Mouse (Mus musculus) liver, embryonic 13.5 days (tissue): ENCODE measurements around the gene Lmna. TPM values are rescaled to one million over a fixed set of nuclear protein-coding genes. Genes with fewer than 3 reads are reported as not detected.
A peak's percentile ranks its signal among the peaks of the same experiment; 100 is the strongest.

Experiments used
- ATAC-seq: fragments of 200-750 bp; cut with Nextera tagmentation; 2 replicates; pipeline ENCODE4 v1.8.0; 2017; ENCODE audit warnings: low read depth, mild to moderate bottlenecking, moderate number of reproducible peaks, moderate library complexity
- DNase-seq: peaks from one replicate; pipeline ENCODE4 v3.0.0; 2022
- H3K27ac ChIP-seq: fragments of 300-500 bp; sonication (generic); 2 replicates; pipeline ENCODE4 v1.5.1; 2015; ENCODE audit warnings: moderate library complexity, mild to moderate bottlenecking, inconsistent platforms
- H3K27me3 ChIP-seq: fragments of 300-500 bp; sonication (generic); 2 replicates; pipeline ENCODE4 v1.6.1; 2015; ENCODE audit warnings: mild to moderate bottlenecking, inconsistent platforms
- H3K36me3 ChIP-seq: fragments of 300-500 bp; sonication (generic); 2 replicates; pipeline ENCODE4 v1.6.1; 2015; ENCODE audit warnings: mild to moderate bottlenecking, inconsistent platforms
- H3K4me1 ChIP-seq: fragments of 300-500 bp; sonication (generic); replicated peaks from 2 replicates; pipeline ENCODE4 v1.6.1; 2015; ENCODE audit warnings: inconsistent platforms
- H3K4me2 ChIP-seq: fragments of 300-500 bp; sonication (generic); 2 replicates; pipeline ENCODE4 v1.6.1; 2015; ENCODE audit warnings: inconsistent platforms, mild to moderate bottlenecking, moderate library complexity
- H3K4me3 ChIP-seq: fragments of 300-500 bp; sonication (generic); replicated peaks from 2 replicates; pipeline ENCODE4 v1.5.1; 2015; ENCODE audit warnings: mild to moderate bottlenecking, inconsistent platforms
- H3K9ac ChIP-seq: fragments of 300-500 bp; sonication (generic); 2 replicates; pipeline ENCODE4 v1.6.1; 2015; ENCODE audit warnings: mild to moderate bottlenecking, inconsistent platforms
- H3K9me3 ChIP-seq: fragments of 300-500 bp; sonication (generic); replicated peaks from 2 replicates; pipeline ENCODE4 v1.6.1; 2016; ENCODE audit warnings: inconsistent platforms
- WGBS: fragments of 180-500 bp; shearing (Covaris S2); methylation state at CpG from one replicate; pipeline ENCODE4 v1.1.7; 2015; ENCODE audit not compliant: insufficient replicate concordance; 5-methylcytosine and 5-hydroxymethylcytosine counted together
- polyA plus RNA-seq: library from polyadenylated mRNA; unstranded; fragments of >200 nt; fragmentation: Nextera tagmentation; extraction: Ambion mirVana; gene quantifications from 2 replicates; pipeline ENCODE4 v1.2.1, GENCODE M21; 2015

Gene Lmna
- polyA plus RNA-seq, 1 experiment from 2014 or later: 165 TPM

DNA sequence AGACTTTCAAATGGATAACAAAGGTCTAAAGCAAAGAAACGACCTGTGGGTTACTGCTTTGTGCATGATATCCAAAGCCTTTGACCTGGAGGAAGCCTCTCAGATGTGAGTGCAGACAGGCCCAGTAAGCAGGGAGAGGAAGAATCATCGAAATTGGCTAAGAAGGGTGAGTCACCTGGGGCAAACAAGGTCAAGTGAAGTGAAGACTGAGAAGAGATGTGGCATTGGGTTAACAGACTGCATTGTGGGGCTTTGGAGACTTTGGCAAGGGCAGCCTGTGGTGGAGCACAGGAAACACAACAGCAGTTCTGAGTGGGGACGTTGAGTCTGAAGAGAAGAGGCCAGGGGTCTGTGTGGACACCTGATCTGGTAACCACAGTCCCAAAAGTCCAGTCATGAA lies 45.3 kb downstream of the Lmna start:
- Histone ChIP-seq H3K4me1 (peaks cover 12% of the 10 kb centered on the region), H3K4me2 (no peak overlapping the region), H3K27ac (no peak overlapping the region), H3K27me3 (peaks cover 40% of the 10 kb centered on the region), H3K36me3 (no peaks in the 10 kb centered on the region), H3K4me3 (no peak overlapping the region), H3K9me3 (no peaks in the 10 kb centered on the region), H3K9ac (no peak overlapping the region)
- no peak for ATAC-seq
- no peak for DNase-seq
- WGBS: 29% methylated on average over 3 of the region's 3 CpGs

DNA sequence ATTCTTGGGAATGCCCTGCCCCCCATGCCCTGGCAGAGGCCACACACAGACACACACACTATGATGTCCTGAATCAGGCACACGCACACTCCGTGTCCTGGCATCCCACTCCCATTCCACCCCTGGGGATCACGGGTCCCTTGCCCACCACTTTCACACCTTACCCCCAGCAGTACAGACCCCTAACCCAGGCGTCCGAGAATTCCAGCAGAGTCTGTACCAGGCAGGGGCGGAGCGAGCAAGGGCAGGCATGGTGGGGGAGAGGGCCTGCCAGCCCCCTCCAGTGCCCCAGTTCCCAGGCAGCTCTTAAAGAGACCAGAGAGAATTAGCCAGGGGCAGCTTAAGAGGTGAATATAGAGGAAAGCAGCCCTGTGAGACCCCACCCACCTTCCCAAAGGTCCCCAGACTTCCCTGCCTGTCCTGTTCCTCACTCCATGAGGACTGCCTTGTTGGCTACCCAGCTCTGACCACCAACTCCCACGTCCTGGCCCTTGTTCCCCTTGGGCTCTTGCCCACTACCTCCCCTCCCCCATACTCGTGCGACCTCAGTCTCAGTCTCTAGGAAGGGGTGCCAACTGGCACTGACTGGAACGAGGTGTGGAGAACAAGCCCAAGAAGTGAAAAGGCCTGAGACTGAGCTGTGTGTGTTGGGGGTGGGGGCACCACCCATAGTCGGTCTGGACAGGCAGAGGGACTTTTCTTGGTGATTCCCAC lies 48.6 kb downstream of the Lmna start, which contains the start of gene Sema4a:
TSS of gene Sema4a (minus strand) at position 200 of the 714 bp plus-strand sequence.
- ATAC-seq (no peak), DNase-seq (no peak)
- Histone ChIP-seq H3K4me2 (no peak within 1 kb of the TSS), H3K4me1 (peaks cover 18% of the 10 kb centered on the region), H3K27me3 (peaks cover 66% of the 10 kb centered on the region), H3K4me3 (no peak within 1 kb of the TSS), H3K36me3 (no peaks in the 10 kb centered on the region), H3K27ac (no peak within 1 kb of the TSS), H3K9ac (no peak within 1 kb of the TSS), H3K9me3 (no peaks in the 10 kb centered on the region)
- WGBS: 45% methylated on average over 12 of the region's 12 CpGs

DNA sequence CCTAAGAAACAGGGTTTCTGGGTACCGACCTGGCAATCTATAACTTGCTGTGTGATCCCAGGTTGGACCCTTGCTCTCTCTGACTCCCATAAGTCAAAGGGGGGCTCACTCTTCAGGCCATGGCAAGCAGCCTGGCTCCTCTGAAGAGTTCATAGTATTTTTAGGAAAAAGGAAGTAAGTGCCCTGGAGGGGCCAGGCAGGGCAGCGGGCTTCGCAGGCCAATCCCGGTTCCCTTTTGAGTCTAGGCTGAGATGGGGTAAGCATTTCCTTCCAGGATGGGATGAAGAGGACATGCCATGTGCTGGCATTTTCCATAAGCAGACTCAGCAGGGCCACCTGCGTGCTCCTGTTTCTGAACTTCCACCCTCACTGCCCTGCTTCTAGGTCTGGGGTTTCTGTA lies 49.7 kb downstream of the Lmna start:
- H3K27ac ChIP-seq: no peak overlapping the region
- H3K4me3 ChIP-seq: no peak overlapping the region
- H3K36me3 ChIP-seq: no peaks in the 10 kb centered on the region
- WGBS: 29% methylated on average over 5 of the region's 5 CpGs
- DNase-seq (no peak), ATAC-seq (no peak)
- no peak overlapping the region for H3K4me2 ChIP-seq
- H3K27me3 ChIP-seq: peaks cover 66% of the 10 kb centered on the region
- H3K9me3 ChIP-seq: no peaks in the 10 kb centered on the region
- H3K9ac ChIP-seq: no peak overlapping the region
- H3K4me1 ChIP-seq: peaks cover 24% of the 10 kb centered on the region

DNA sequence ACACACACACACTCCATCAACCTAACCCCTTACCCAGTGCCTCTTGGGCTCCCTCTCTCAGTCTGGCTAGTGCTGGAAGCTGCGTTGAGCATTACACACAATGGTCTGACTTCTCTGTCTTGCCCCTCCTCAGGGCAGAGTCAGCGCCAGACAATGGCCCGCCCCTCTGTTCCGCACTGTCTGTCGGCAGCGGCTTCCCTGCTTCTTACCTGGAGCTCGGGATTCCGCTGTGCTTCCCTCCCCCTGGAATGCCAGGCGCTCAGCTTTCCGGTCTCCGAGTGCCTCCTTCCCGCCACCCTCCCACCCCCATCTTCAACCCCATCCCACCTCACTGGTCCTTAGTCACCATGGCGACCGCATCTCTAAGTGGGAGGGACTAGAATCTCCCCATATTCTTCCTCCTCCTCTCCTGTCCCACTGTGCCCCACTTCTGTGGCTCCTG lies 51.0 kb downstream of the Lmna start:
- ATAC-seq (no peak), DNase-seq (no peak)
- Histone ChIP-seq H3K36me3 (no peaks in the 10 kb centered on the region), H3K27ac (no peak overlapping the region), H3K4me1 (peaks cover 28% of the 10 kb centered on the region), H3K9ac (no peak overlapping the region), H3K4me2 (no peak overlapping the region), H3K9me3 (no peaks in the 10 kb centered on the region), H3K27me3 (peaks cover 67% of the 10 kb centered on the region), H3K4me3 (no peak overlapping the region)
- 3% methylated on average over 14 of the region's 14 CpGs for WGBS

DNA sequence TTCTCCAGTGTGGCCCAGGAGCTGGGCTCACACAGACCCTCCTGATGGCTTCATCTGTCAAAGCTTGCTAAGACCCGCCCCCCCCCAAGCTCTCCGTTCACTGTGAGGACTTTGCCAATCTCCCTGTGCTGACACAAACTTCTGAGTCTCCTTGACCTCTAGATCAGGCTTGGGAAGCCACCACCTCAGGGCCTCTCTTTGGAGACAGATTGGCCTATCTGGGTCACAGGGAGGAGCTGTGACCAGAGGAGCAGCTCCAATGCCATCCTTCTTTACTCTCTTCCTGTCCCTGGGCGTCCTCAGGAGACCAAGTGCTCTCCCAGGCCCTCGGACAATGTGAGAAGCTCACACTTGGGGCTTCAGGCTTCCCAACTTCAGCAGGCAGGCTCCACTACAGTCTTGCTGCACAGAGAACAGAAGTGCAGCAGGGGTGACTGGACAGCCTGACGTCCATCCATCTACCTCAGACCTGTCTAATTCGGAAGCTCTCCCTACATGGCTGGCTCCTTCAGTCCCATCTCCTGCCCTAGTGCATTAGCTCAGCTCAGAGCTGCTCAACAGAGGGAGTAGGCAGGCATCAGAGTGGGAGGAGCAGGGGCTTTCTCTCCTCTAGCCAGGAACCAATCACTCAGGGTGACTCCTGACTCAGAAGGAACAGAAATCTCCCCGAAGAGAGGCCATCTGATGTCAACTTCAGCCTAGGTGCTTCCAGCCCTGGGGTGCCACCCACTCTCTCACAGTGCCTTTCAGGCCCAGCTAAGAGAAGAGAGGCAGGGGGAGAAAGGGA lies 52.8 kb downstream of the Lmna start:
- Histone ChIP-seq H3K27ac (peak overlapping the region; percentile 26), H3K27me3 (peaks cover 79% of the 10 kb centered on the region), H3K9me3 (no peaks in the 10 kb centered on the region), H3K9ac (no peak overlapping the region), H3K4me1 (peaks cover 32% of the 10 kb centered on the region), H3K36me3 (peaks cover 4% of the 10 kb centered on the region; the same call in 1 of the 2 replicates), H3K4me3 (no peak overlapping the region), H3K4me2 (no peak overlapping the region)
- ATAC-seq (no peak), DNase-seq (no peak)
- 59% methylated on average over 7 of the region's 7 CpGs for WGBS

DNA sequence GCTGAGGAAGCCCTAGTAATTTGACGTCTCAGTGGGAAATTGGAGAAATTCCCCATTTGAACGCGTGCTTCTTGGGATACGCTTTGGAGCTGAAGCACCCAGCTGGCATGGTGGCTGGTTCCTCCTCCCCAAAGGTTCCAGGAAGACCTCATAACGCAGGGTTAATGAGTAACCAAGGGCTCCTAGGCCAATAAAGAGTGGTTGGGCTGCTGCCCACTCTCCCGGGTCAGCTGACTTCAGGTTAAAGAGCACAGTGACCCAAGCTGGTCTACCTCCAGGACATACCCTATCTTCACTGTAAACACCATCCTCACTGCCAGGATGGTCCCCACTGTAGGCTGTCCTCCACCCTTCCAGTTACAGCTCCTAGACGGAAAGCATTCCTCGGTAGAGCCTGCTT lies 53.4 kb downstream of the Lmna start:
- H3K27me3 ChIP-seq: peaks cover 80% of the 10 kb centered on the region
- ATAC-seq: peak; percentile 59
- no peak for DNase-seq
- 59% methylated on average over 8 of the region's 8 CpGs for WGBS
- H3K9me3 ChIP-seq: no peaks in the 10 kb centered on the region
- H3K9ac ChIP-seq: no peak overlapping the region
- peaks cover 32% of the 10 kb centered on the region for H3K4me1 ChIP-seq
- peak overlapping the region; percentile 32; the same call in 1 of the 2 replicates for H3K4me3 ChIP-seq
- H3K27ac ChIP-seq: peak overlapping the region; percentile 26
- H3K4me2 ChIP-seq: peak overlapping the region; percentile 51
- H3K36me3 ChIP-seq: peaks cover 6% of the 10 kb centered on the region; the same call in 1 of the 2 replicates

DNA sequence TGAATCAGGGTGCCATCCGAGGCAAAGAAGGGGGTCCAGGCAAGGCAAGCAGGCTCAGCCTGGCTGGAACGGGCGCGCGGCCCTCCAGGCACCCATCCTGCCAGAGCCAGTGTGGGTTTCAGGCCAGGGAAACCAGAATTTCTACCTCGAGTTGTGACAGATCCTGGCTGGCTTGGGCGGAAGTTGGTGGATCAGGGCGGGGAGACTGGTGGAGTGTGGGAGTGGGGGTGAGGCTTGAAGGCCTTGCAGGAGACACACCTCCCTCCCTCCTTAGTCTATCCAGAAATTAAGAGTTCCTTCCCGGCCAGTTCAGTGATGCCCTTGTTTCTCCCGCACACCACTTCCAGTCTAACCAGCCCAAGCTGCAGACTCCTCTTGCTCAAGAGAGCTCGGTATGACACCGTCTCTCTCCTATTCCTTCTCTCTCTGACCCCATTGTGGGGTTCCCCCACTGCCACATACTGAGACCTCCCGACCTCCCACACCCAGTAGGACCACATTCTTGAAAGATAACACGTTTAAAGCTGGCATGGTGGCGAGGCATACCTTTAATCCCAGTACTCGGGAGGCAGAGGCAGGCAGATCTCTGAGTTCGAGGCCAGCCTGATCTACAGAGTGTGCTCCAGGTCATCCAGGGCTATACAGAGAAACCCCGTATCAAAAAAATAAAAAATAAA lies 54.0 kb downstream of the Lmna start:
- H3K4me3 ChIP-seq: peak overlapping the region; percentile 32
- H3K9ac ChIP-seq: peak overlapping the region; percentile 53
- H3K27ac ChIP-seq: peak overlapping the region; percentile 54
- peaks cover 6% of the 10 kb centered on the region; the same call in 1 of the 2 replicates for H3K36me3 ChIP-seq
- DNase-seq (no peak), ATAC-seq (0 out of 2 replicates have a peak, but pooled peaks have one; percentile 12)
- peak overlapping the region; percentile 51 for H3K4me2 ChIP-seq
- H3K9me3 ChIP-seq: no peaks in the 10 kb centered on the region
- 53% methylated on average over 18 of the region's 18 CpGs for WGBS
- H3K27me3 ChIP-seq: peaks cover 80% of the 10 kb centered on the region
- H3K4me1 ChIP-seq: peaks cover 32% of the 10 kb centered on the region

DNA sequence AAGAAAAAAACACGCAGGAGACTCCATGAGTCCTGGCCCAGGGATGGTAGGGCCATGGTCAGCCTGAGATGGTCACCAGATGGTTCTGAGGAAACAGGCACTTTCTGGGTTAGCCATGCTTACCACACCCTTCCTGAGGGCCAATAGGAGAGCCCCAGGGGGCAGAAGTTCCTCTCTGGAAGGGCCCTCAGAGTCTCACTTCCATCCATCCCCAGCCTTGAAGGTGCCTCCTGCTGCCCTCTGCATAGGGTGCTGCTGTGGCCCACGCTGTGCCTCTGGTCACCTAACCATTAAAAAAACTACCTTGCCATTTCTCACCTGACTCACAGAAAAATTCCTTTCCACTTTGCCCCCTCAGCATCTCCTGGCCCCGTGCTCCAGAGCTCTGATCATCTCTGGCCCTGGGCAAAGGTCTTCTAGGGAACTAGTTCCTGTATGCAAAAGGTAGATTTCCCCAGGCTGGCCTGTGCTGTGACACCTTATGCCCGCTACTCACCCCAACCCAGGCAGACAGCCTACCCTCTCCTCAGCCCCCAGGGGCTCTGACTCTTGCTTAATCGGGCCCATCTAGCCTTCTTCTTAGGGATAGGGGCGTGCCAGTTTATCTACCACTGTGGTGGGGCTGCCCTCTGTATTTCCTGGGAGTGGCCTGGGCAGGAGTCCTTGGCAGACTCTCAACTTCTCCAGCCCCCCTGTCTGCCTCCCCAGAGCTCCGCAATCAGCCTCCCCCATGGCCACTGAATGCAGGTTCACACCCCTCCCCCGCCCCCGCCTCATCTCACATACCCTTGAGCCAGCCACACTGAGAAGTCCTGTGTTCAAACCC lies 54.8 kb downstream of the Lmna start:
- Histone ChIP-seq H3K27me3 (peaks cover 80% of the 10 kb centered on the region), H3K9me3 (no peaks in the 10 kb centered on the region), H3K36me3 (peaks cover 6% of the 10 kb centered on the region; the same call in 1 of the 2 replicates), H3K9ac (peak overlapping the region; percentile 53), H3K4me1 (peaks cover 32% of the 10 kb centered on the region), H3K27ac (peak overlapping the region; percentile 53), H3K4me2 (peak overlapping the region; percentile 51), H3K4me3 (peak overlapping the region; percentile 32)
- 29% methylated on average over 9 of the region's 9 CpGs for WGBS
- ATAC-seq: peak; percentile 21; the same call in 1 of the 2 replicates
- no peak for DNase-seq

DNA sequence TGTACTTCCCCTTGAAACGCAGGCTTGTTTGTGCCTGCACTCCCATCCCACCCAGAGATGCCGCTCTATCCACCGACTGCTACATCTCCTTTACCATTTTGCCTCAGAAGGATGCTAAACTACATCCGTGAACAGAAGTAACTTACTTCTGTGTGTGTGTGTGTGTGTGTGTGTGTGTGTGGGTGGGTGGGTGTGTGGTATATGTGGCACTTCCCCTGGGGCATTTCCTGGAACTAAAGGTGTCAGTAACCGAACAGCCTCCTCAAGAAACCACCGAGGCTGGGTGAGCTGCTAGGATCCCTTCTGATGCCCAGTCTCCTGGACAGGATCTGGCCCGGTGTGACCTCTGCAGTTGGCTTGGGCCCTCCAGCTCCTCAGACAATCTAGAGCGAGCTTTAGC lies 55.8 kb downstream of the Lmna start:
- Histone ChIP-seq H3K9me3 (no peaks in the 10 kb centered on the region), H3K36me3 (peaks cover 6% of the 10 kb centered on the region; the same call in 1 of the 2 replicates), H3K9ac (no peak overlapping the region), H3K4me3 (no peak overlapping the region), H3K4me1 (peaks cover 40% of the 10 kb centered on the region), H3K27ac (no peak overlapping the region), H3K27me3 (peaks cover 80% of the 10 kb centered on the region), H3K4me2 (no peak overlapping the region)
- 41% methylated on average over 8 of the region's 8 CpGs for WGBS
- ATAC-seq (no peak), DNase-seq (no peak)

DNA sequence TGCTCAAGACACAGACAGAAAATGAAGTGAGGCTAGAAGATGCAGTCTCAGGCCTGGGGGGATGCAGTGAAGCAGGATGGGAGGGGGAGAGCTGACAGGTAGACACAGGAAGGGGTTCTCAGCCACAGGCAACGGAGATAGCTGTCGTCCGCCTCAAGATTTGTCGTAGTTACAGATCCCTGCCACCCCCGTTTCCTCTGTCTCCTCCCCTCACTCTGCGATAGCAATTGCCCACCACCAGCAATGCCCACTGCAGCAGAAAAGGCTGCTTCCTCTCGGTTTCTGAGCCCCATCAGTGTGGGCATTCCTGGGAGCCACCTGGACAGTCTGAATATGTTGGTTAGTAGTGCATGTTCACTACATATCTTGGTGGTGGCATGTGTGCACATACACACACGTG lies 56.4 kb downstream of the Lmna start:
- no peak overlapping the region for H3K9ac ChIP-seq
- no peak overlapping the region for H3K4me2 ChIP-seq
- no peaks in the 10 kb centered on the region for H3K9me3 ChIP-seq
- ATAC-seq: no peak
- peaks cover 79% of the 10 kb centered on the region for H3K27me3 ChIP-seq
- H3K36me3 ChIP-seq: peaks cover 6% of the 10 kb centered on the region; the same call in 1 of the 2 replicates
- WGBS: 17% methylated on average over 8 of the region's 8 CpGs
- peaks cover 47% of the 10 kb centered on the region for H3K4me1 ChIP-seq
- no peak for DNase-seq
- no peak overlapping the region for H3K4me3 ChIP-seq
- H3K27ac ChIP-seq: no peak overlapping the region
